Mouse (Mus musculus): ENCODE measurements around the gene Tmem131.
A peak's percentile ranks its signal among the peaks of the same experiment; 100 is the strongest.

Gene Tmem131

DNA sequence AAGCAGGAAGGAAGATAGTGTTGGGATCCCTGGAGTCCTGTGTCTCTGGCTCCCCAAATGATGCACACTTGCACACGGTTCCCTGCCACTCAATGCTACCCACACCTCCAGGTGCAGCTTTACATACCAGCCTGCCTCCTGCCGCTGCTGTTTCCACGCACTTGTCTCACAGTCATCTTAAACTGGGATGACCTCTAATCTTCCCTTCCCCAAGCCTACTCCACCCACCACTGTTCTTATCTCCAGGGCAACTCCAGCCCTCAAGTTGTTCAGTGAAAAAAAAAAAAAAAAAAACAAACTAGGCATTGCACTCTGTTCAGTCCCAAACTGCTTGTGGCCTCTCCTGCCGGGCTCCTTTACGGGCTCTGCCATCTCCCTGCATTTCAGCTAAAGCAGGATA, at the start of gene Tmem131:
TSS of gene Tmem131 (minus strand) at position 14 of the 400 bp plus-strand sequence.
- no peak for DNase-seq (ENCODE audit: extremely low spot score)

DNA sequence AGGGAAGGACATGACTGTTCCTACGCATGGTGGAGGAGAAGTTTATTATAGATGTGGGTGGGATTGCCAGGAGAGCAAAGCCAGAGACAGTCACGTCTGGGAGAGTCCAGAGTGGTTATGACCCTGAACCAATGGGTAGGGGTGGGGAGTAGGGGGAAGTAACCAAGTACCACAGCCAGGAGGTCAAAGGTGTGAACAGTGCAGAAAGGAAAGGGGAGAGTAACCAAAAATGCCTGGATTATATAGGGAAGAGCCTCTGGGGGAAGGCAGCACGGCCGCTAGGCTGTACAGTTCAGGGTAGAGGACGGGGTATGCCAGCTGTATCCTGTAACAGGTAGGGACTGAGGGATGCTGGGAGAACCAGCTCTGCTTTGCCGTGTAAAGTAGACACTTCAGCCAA, 45.1 kb upstream of the Tmem131 start:
- DNase-seq (ENCODE audit: extremely low spot score) = no peak

DNA sequence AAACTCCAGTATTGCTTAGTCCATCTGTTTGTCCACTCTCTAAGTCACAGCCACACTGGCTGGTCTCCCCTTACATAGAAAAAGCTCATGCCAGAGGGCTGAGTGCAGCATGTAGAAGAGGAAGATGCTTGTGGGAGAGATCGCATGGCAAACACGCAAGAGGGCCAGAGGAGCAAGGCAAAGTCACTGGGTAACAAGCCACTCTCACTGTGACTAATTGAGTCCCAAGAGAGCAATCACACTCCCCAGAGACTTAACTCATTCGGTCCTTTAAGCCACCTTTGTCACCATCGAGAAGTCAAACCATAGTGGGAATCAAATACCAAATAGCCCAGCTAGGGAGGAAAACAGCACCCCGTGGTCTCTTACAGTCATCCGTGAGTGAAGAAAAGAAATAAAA, 44.7 kb upstream of the Tmem131 start:
- no peak for DNase-seq (ENCODE audit: extremely low spot score)

DNA sequence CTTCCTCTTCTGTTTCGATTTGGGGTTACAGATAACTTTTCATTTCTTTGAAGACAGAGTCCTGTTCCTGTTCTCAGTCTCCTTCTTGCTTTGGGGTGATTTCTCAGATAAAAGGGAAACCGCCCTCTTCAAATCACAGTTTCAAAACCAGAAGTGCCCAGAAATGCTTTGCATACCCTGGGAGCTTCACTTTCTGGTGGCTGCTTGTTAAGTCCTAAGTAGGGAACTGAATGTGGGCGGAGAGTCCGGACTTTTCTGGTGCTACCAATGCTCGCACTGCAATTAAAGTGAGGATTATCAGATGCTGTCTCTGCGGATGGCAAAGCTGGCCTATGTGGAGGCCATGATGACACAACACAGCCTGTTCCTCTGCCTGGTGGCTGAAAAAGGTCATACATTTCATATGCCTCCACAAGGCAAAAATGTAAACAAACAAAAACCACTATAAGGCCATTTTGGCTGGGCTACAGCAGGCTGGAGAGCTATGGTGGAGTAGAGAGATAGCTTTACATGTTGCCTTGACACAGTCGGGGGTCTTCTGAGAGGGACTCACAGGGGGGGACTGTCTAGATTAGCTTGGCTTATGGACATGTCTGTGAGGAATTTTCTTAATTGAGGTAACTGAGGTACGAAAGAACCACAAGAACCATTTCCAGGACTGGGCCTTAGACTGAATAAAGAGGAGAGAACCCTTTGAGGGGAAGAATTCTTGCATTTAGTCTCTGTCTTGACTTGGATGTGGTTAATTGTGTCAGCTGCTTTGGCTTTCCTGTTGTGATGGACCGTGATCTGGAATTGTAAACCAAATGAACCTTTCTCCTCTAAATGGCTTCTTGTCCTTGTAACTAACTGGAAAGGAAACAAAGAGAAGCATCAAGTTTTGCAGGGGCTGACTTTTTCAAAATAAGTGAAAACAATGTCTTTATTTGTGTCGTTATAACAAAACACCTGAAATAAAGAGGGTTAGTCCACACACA, 44.0 kb upstream of the Tmem131 start:
- DNase-seq (ENCODE audit: extremely low spot score) = no peak

DNA sequence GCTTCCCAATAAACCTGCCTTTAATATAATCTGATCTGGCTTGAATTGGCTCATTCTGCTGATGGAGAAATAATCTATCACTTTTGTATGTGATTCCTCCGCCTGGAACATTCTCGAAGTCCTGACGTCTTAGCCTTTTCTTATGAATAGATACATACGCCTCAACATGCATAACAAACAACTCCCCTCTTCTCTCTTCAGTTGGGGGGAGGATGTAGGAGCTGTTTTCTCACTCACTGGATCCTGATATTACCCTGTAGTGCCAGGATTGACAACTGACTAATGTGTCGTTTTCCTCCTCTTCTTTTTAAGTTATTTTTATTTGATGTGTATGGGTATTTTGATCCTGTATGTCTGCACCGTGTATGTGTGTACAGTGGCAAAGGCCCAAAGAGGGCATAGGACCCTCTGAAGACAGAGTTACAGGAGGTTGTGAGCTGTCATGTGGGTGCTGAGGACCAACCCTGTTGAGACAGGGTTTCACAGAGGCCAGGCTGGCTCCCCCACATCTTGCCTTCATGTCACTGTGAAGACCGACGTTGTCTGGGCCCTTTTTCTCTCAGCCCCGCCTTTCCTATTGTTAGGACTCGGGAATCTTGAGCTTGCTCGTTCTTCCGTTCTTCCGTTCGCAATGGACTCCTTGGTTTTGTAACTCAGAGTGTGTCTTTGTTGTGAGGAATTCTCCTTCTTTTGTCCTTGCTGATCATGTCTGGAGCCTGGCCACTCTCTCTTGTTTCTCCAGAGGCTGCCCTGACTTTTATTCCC, 43.1 kb upstream of the Tmem131 start:
- peak; percentile 27 for DNase-seq (ENCODE audit: extremely low spot score)

DNA sequence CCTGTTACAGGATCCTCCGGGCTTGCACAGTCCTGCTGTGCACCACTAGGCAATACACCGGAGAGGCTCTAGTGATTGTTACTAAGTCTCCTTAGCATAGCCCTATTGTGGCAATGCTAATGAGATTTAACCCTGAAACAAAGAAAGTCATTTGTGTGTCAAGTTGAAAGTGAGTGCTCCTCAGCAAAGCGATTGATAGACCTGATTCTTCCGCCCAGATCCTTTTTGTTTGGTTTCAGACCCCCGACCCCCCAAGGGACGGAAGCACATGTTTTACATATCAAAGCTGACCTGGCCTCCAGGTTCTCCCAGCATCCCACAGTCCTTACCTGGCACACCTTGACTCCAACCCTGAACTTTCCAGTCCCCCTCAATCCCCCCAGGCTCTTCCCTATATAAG, 42.4 kb upstream of the Tmem131 start:
- DNase-seq (ENCODE audit: extremely low spot score) = no peak

DNA sequence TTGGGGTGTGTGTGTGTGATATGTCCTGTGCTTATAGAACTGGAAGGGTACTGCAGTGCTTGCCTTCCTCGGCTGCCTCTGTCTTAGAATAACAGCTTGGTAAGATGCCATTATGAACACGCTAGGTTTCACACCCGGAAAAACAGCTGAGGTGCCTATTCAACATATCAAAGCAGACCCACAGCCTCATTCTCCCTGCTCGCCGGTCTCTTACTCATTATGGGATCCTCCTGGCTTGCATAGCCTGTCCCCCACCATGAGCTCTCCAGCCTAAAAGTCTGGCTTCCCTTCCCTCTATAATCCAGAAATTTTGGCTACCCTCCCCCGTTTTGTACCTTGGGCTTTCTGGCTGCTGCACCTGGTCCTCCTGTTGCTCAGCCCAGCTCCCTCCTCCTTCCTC, 40.9 kb upstream of the Tmem131 start:
- no peak for DNase-seq (ENCODE audit: extremely low spot score)

DNA sequence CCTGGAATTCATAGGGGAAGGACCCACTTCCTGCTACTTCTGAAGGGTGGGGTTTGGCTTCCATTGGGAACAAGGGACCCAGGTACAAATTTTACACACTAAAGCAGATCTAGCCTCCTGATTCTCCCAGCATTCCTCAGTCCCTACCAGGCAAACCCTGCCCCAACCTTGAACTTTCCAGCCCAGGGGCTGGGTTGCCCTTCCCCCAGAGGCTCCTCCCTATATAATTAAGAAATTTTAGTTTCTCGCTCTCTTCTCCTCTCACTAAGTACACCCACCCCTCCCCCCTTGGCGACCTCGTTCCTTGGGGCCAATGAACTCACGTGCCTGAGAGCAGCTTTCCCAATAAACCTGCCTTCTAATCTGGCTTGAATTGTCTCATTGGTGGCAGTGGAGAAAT, 40.3 kb upstream of the Tmem131 start:
- DNase-seq (ENCODE audit: extremely low spot score) = no peak

DNA sequence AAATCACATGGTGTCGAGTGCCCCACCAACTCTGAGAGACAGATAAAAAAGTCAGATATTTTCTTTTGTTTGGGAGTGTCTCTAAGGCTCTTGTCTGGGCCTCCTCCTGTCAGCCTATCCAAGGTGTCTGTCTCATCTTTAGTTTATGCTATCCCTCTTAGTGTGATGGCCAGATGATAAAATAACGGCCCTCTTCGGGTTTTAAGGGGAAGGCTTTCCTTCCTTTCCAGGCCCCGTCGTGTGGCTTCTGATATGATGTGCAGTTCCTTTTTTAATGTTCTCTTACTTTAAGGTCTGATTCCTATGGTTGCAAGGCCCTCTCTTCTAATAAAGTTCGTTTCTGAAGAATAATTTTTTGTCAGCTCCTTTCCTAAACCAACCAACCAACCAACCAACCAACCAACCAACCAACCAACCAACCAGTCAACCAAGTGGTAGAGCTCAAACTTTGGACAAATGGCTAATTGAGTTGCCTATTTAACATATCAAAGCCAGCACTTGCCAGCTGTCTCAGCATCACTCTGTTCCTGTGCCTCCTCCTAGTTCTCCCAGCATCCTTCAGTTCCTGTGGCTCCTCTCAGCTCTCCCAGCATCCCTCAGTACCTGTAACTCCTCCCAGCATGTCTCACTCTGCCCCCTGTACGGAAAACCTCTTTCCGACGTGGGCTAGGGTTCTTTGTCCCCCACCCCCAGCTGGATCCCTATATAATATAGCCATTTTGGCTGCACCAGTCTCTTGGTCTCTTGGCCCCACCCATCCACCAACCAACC, 38.9 kb upstream of the Tmem131 start:
- no peak for DNase-seq (ENCODE audit: extremely low spot score)

DNA sequence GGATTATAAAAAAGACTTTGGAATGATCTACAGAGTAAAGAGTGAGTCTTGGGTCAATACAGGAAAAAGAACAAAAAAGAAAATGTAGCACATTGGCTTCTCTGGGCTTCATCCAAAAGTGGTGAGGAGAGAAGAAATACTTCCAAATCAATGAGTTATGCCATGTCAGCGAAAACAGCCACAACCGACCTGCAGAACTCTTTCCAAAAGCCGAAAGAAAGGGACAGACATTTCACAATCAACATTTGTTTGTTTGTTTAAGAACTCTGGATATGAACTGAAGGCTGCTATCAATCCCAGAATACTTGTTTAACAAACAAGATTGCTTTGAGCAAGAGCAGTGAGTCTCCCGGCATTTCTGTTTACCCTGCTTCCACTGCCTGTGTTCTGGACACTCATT, 33.3 kb upstream of the Tmem131 start:
- no peak for DNase-seq (ENCODE audit: extremely low spot score)

DNA sequence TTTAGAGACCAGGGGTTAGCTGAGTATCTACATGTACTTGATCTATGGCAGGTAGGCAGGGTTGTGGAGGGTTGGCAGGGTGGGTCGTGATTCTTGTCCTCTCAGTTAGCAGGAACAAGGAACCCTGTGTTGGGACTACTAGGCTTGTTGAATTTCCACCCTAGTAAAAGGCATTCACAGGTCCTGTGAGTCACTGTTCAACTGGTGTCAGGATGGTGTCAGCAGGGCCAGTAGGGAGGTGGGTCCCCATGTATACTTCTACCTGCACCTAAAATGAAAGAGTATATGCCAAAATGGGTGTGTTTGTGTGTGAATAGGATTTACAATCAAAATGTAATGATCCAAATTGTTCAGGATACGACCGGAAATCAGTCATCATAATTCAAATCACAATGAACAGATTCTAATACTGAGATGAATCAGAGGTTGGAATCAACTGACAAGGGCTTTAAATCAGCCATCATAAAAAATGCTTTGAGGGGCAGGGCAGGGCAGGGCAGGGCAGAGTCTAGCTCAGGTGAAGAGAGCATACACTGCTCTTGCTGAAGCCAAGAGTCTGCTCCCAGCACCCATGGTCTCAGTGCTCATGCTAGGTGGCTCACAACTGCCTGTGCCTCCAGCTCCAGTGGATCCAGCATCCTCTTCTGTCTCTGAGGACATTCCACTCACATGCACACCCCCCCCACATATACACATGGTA, 27.6 kb upstream of the Tmem131 start:
- DNase-seq (ENCODE audit: extremely low spot score) = no peak

DNA sequence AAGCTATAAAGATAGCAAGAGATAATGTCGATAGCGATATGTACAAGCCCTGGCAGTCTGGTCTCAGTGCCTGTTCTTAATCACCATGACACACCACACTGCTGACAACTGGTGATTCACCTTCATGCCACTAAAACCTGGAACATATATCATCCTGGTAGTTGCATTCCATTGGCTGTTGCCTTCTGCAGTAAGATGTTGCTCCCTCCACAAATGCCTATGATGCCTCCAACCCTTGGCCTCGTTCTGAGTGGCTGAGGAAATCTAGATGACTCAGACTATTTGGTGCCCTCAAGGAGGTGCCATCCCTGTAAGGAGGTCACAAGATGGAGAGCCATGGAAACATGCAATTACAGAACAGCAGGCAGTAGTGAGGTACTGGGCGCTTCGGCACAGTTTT, 22.4 kb upstream of the Tmem131 start:
- DNase-seq (ENCODE audit: extremely low spot score) = no peak

DNA sequence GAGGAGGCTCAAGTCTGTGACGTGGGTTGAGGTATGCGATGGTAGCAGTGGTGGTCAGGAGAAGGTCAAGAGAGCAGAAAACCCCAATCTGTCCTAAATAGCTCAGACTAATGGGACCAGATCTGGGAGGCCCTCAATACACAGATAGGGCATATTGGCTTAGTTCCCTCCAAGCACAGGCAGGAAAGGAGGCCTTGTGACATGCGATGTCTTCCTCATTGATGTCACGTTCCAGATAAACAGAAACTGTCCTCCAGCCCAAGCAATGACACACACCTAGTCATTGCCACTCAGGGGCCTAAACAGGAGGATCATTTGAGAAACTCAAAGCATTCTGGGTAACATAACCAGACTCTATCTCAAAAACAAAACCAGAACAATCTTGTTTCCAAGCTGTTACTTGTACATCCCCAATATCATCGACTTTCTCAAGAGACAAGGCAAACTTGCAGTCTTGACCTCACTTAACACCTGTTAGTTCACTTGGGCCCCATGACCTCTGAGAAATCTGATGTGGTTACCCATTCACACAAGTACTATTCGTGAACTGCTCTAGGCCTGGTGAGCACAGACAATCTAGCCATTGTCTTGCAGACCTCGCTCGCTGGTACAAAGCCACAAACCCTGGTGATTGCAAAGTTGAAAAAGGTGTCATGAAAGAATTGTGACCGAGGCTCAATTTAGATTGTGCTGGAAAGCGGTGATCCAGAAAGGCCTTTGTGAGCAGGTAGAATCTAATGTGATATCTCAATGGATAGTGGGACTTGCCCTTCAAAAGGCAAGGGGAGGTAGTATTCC, 19.1 kb upstream of the Tmem131 start:
- DNase-seq (ENCODE audit: extremely low spot score) = no peak

DNA sequence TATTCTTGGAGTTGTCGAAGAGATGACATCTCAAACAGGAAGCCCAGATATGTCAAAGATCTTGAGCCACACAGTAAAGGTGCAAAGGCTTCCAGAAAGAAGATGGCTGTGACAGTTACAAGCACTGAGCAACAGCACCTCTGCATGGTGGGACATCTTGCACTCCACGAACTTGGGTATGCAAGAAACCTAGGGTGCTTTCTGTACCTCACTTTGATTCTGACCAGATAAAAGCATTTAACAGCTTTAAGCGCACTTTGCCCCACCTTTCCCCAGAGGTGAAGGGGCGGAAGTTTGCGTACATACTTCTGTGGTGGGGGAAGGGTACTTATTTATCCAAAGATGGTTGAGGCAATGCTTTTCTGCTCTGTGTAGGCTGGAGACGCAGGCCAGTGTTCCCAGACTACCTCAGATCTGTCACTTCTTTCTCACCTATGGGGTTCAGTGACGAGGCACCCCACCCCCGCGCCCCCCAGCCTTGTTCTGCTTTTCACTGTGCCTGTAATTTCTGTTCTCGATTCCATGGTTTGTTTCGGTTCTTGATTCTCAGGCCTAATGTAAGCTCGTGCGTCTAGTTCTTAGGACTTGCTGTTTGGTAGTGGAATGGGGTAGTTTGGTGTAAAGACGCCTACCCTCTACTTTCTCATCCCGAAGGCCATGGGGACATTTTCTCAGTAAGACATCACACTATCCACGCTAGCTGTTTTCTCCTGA, 17.2 kb upstream of the Tmem131 start:
- no peak for DNase-seq (ENCODE audit: extremely low spot score)

DNA sequence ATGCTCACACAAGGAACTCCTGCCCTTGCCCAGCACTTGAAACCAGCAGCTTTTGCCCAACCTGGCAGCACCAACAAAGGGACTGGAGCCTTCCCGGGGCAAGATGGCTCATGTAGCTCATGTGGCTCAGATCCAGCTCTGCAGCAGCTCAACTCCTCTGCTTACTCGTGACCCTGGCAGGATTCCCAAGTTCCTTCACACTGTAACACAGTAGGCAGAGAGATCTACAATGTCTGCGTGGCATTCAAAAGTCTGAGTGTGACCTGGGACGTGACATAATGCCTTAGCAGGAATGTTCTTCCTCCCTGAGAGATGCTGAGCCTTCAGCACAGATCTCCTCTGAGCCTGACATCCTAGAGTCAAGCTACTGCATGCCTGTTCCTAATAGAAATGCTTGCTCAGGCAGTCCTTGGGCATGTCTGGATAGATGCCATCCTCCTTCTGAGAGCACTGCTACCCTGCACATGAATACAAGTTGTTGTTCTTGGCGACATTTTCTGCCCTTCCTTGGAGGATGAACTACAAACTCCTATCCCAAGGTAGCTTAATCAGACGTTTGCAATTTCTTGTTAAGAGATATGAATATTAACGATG, 6.2 kb upstream of the Tmem131 start:
- no peak for DNase-seq (ENCODE audit: extremely low spot score)

DNA sequence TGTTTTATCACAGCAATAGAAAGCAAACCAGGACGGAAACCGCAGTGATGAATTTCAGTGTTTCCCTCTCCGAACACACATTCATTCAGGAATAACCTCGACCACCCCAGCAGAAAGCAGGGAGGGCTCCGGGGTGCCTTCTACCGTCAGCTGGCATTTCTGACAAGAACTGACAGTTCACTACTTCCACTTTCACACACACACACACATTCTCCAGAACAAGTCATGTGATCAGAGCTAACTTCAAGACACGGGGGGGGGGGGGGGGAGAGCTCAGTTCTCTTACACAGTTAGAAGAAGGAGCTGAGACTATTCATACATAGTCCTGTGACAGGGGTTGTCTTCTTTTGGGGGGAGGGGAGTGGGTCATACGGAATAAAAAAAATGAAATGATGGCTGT, 4.0 kb upstream of the Tmem131 start:
- no peak for DNase-seq (ENCODE audit: extremely low spot score)

DNA sequence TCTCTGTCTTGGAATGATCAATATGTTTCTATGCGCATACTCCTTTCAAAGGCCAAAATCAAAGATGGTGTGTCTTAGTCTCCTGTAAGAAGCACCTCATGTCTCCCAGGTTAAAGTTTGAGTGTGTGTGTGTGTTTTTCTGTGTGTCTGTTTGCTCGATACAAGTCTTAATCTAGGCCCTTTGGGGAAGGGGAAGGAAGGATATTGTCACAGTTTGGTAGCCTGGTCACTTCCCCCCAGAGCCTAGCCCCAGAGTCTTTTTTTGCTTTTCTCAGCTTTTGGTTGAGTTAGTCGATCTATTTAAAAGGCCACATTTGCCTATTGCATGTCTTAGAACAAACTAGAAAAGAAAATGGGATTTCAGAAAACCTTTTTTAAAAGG, 3.1 kb downstream of the Tmem131 start:
- no peak for DNase-seq (ENCODE audit: extremely low spot score)

DNA sequence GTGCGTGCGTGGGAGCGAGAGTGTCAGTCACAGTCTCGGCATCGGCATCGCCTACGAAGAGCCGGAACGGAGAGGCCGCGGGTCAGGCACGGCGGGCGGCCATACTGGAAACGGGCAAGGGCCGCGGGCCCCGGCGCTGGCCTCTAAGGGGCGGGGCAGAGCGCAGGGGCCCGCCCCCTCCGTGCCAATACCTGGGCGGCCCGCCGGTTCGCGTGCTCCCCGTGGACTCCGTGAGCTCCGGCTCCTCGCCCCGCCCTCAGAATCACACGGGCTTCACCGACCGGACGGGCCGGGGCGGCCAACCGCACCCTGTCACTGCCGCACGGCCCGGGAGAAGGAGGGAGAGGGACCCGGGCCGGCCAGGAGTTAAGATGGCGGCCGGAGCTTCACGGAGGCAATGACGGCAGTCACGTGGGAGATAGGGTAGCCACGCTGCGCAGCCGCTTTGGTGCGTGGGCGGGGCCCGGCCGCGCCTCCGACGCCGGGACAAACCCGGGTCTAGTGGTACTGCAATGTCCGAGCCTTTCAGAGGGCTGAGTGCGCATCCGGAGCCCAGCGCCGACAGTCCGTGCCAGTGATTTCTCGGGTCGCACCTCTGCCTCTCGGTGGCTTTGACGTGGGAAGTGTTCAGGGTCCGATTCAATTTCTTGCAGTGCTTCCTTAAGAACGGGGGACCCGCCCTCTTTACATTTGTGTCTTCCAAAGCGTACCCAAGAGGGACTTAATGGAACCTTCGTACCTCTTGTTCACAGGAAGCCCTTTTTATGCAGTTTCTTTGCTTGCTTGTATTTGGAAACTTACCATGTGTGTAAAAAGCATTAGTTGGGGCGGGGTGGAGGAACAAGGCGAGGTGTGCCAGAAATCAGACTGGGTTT, 3.7 kb downstream of the Tmem131 start:
- peak; percentile 94 for DNase-seq (ENCODE audit: extremely low spot score)

DNA sequence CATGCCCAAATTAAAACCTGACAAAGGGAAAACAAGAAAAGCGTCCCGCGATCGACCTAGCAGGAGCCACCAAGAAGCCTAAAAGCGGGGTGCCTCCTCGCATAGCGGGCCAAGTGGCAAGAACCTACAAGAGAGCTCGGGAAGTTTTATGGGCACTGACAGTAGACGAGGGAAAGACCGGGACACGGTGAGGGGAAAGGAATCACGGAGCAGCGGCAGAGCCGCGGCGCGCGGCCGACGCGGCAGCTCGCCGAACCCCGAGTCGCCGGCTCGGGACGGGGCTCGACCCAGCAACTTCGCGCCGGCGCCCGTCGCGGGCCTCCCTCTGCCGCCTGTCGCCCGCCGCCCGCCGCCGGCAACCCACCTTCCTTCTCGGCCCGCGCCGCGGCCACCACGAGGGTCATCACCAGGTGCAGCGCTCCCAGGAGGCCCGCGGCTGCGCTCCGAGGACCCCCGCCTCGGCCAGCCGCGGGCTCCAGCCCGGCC, 4.6 kb downstream of the Tmem131 start:
- no peak for DNase-seq (ENCODE audit: extremely low spot score)

Data from embryo, embryonic 9.5 days (tissue).